Mouse (Mus musculus) thymus, adult 2 months (tissue): ENCODE data around the gene Mboat1. TPM values are rescaled to one million over a fixed set of nuclear protein-coding genes. Genes with fewer than 3 reads are reported as not detected.

Source experiments
- DNase-seq: peaks from one replicate; pipeline ENCODE4 v3.0.0; 2021
- H3K27ac ChIP-seq: fragments of 200-500 bp; 2 replicates; pipeline ENCODE4 v1.5.1; 2012; ENCODE audit warnings: low read length, control low read depth; ENCODE audit not compliant: control insufficient read depth, insufficient read depth
- H3K27me3 ChIP-seq: fragments of 200-500 bp; 2 replicates; pipeline ENCODE4 v1.6.1; 2012; ENCODE audit warnings: mild to moderate bottlenecking, low read length, moderate library complexity, mixed read lengths; ENCODE audit not compliant: control insufficient read depth, insufficient read depth
- H3K36me3 ChIP-seq: fragments of 200-500 bp; 2 replicates; pipeline ENCODE4 v1.6.1; 2012; ENCODE audit warnings: mild to moderate bottlenecking, low read length, moderate library complexity; ENCODE audit not compliant: control insufficient read depth, insufficient read depth
- H3K4me1 ChIP-seq: fragments of 200-500 bp; replicated peaks from 2 replicates; pipeline ENCODE4 v1.6.1; 2012; ENCODE audit warnings: low read length; ENCODE audit not compliant: control insufficient read depth, insufficient read depth
- H3K4me3 ChIP-seq: fragments of 200-500 bp; 2 replicates; pipeline ENCODE4 v1.5.1; 2012; ENCODE audit warnings: mild to moderate bottlenecking, low read length, control low read depth, moderate library complexity; ENCODE audit not compliant: control insufficient read depth, insufficient read depth
- CTCF ChIP-seq: fragments of 200-500 bp; IDR thresholded peaks from 2 replicates; pipeline ENCODE4 v1.5.1; 2012; ENCODE audit warnings: mild to moderate bottlenecking, control low read depth, low read length, moderate library complexity, borderline replicate concordance; ENCODE audit not compliant: control insufficient read depth, poor library complexity, insufficient read depth; ENCODE audit errors: extremely low read depth
- POLR2A ChIP-seq: fragments of 200-500 bp; IDR thresholded peaks from 2 replicates; pipeline ENCODE4 v1.6.1; 2012; ENCODE audit warnings: mild to moderate bottlenecking, low read length, control low read depth, moderate library complexity; ENCODE audit not compliant: control insufficient read depth, poor library complexity, insufficient read depth; ENCODE audit errors: extremely low read depth
- WGBS: fragments of 180-500 bp; shearing (Covaris S2); methylation state at CpG from one replicate; pipeline ENCODE4 v1.1.7; 2018; 5-methylcytosine and 5-hydroxymethylcytosine counted together
- polyA plus RNA-seq: library from polyadenylated mRNA; depleted of rRNA; stranded (reverse); fragments of >200 nt; gene quantifications from 2 replicates; pipeline ENCODE4 v1.2.3, GENCODE M21; 2012

The Mboat1 gene
- polyA plus RNA-seq, 1 experiment = 7.2 TPM

- no peak for DNase-seq
- Histone ChIP-seq H3K36me3 (no peaks in the 10 kb centered on the region), H3K4me1 (peaks cover 19% of the 10 kb centered on the region), H3K4me3 (no peak overlapping the region), H3K27ac (no peak overlapping the region), H3K27me3 (no peaks in the 10 kb centered on the region)
- WGBS = 66% methylated on average over 8 of the region's 8 CpGs
- TF ChIP-seq CTCF (no peak), POLR2A (no peak)
Observed at GRCm38 (mm10) chr13:30196661-30197060, 60.4 kb downstream of the Mboat1 start.

- H3K4me1 ChIP-seq = peaks cover 12% of the 10 kb centered on the region
- peak overlapping the region; percentile 13; the same call in 1 of the 2 replicates for H3K4me3 ChIP-seq
- H3K27me3 ChIP-seq = no peaks in the 10 kb centered on the region
- no peak overlapping the region for H3K27ac ChIP-seq
- peak; percentile 22 for DNase-seq
- WGBS = 7% methylated on average over 9 of the region's 9 CpGs
- no peaks in the 10 kb centered on the region for H3K36me3 ChIP-seq
- no peak for TF ChIP-seq POLR2A
- no peak for TF ChIP-seq CTCF
Observed at GRCm38 (mm10) chr13:30198101-30198570, 61.8 kb downstream of the Mboat1 start.

- H3K4me3 ChIP-seq = no peak overlapping the region
- peaks cover 12% of the 10 kb centered on the region for H3K4me1 ChIP-seq
- TF ChIP-seq CTCF (no peak), POLR2A (no peak)
- no peak for DNase-seq
- no peaks in the 10 kb centered on the region for H3K36me3 ChIP-seq
- WGBS = 97% methylated on average over 4 of the region's 4 CpGs
- no peak overlapping the region for H3K27ac ChIP-seq
- H3K27me3 ChIP-seq = no peaks in the 10 kb centered on the region
Observed at GRCm38 (mm10) chr13:30199821-30200220, 63.5 kb downstream of the Mboat1 start.

- TF ChIP-seq CTCF (no peak), POLR2A (no peak)
- Histone ChIP-seq H3K4me3 (no peak overlapping the region), H3K27ac (no peak overlapping the region), H3K4me1 (peaks cover 12% of the 10 kb centered on the region), H3K27me3 (no peaks in the 10 kb centered on the region), H3K36me3 (no peaks in the 10 kb centered on the region)
- 96% methylated on average over 2 of the region's 2 CpGs for WGBS
- no peak for DNase-seq
Observed at GRCm38 (mm10) chr13:30200737-30201136, 64.4 kb downstream of the Mboat1 start.

- 96% methylated on average over 2 of the region's 2 CpGs for WGBS
- H3K27ac ChIP-seq = no peak overlapping the region
- no peak overlapping the region for H3K4me3 ChIP-seq
- no peaks in the 10 kb centered on the region for H3K27me3 ChIP-seq
- H3K36me3 ChIP-seq = no peaks in the 10 kb centered on the region
- H3K4me1 ChIP-seq = peaks cover 7% of the 10 kb centered on the region
- DNase-seq = no peak
- TF ChIP-seq POLR2A (no peak), CTCF (no peak)
Observed at GRCm38 (mm10) chr13:30203018-30203417, 66.7 kb downstream of the Mboat1 start.

- Histone ChIP-seq H3K27me3 (no peaks in the 10 kb centered on the region), H3K4me1 (no peaks in the 10 kb centered on the region), H3K27ac (no peak overlapping the region), H3K4me3 (no peak overlapping the region), H3K36me3 (no peaks in the 10 kb centered on the region)
- no peak for DNase-seq
- TF ChIP-seq POLR2A (no peak), CTCF (no peak)
- WGBS = 73% methylated on average over 1 of the region's 1 CpGs
Observed at GRCm38 (mm10) chr13:30208176-30208575, 71.9 kb downstream of the Mboat1 start.

- 96% methylated on average over 9 of the region's 9 CpGs for WGBS
- H3K4me3 ChIP-seq = no peak overlapping the region
- no peak for TF ChIP-seq CTCF
- no peak for TF ChIP-seq POLR2A
- no peak for DNase-seq
- H3K4me1 ChIP-seq = no peaks in the 10 kb centered on the region
- no peaks in the 10 kb centered on the region for H3K27me3 ChIP-seq
- no peaks in the 10 kb centered on the region for H3K36me3 ChIP-seq
- no peak overlapping the region for H3K27ac ChIP-seq
Observed at GRCm38 (mm10) chr13:30213276-30213675, 77.0 kb downstream of the Mboat1 start.
